Mouse (Mus musculus): ENCODE measurements around the gene Agbl4. TPM values are rescaled to one million over a fixed set of nuclear protein-coding genes. Genes with fewer than 3 reads are reported as not detected.

Agbl4 gene
- total RNA-seq, 2 experiments from 2014 or later: not detected

GRCm38 (mm10) chr4:111638948-111639708, 1241.7 kb downstream of the Agbl4 start:
- no peak for ATAC-seq (ENCODE audit: poor library complexity, severe bottlenecking)

- ATAC-seq (ENCODE audit: poor library complexity, severe bottlenecking): no peak
Observed at GRCm38 (mm10) chr4:111645117-111645830, 1247.8 kb downstream of the Agbl4 start.

GRCm38 (mm10) chr4:111645831-111646166, 1248.3 kb downstream of the Agbl4 start:
- no peak for ATAC-seq (ENCODE audit: poor library complexity, severe bottlenecking)

- ATAC-seq (ENCODE audit: poor library complexity, severe bottlenecking): no peak
Observed at GRCm38 (mm10) chr4:111653451-111653850, 1256.0 kb downstream of the Agbl4 start.

- ATAC-seq (ENCODE audit: poor library complexity, severe bottlenecking): no peak
Observed at GRCm38 (mm10) chr4:111663730-111664129, 1266.3 kb downstream of the Agbl4 start.

- ATAC-seq (ENCODE audit: poor library complexity, severe bottlenecking): no peak
Observed at GRCm38 (mm10) chr4:111664146-111664545, 1266.7 kb downstream of the Agbl4 start.

GRCm38 (mm10) chr4:111666713-111667112, 1269.3 kb downstream of the Agbl4 start:
- no peak for ATAC-seq (ENCODE audit: poor library complexity, severe bottlenecking)

- no peak for ATAC-seq (ENCODE audit: poor library complexity, severe bottlenecking)
Observed at GRCm38 (mm10) chr4:111669369-111669768, 1271.9 kb downstream of the Agbl4 start.

GRCm38 (mm10) chr4:111670566-111671421, 1273.3 kb downstream of the Agbl4 start:
- ATAC-seq (ENCODE audit: poor library complexity, severe bottlenecking): no peak

GRCm38 (mm10) chr4:111671440-111671839, 1274.0 kb downstream of the Agbl4 start:
- no peak for ATAC-seq (ENCODE audit: poor library complexity, severe bottlenecking)

- no peak for ATAC-seq (ENCODE audit: poor library complexity, severe bottlenecking)
Observed at GRCm38 (mm10) chr4:111673904-111674303, 1276.4 kb downstream of the Agbl4 start.

GRCm38 (mm10) chr4:111681926-111682325, 1284.5 kb downstream of the Agbl4 start:
- no peak for ATAC-seq (ENCODE audit: poor library complexity, severe bottlenecking)

- no peak for ATAC-seq (ENCODE audit: poor library complexity, severe bottlenecking)
Observed at GRCm38 (mm10) chr4:111682793-111683192, 1285.3 kb downstream of the Agbl4 start.

GRCm38 (mm10) chr4:111683843-111684242, 1286.4 kb downstream of the Agbl4 start:
- no peak for ATAC-seq (ENCODE audit: poor library complexity, severe bottlenecking)

- no peak for ATAC-seq (ENCODE audit: poor library complexity, severe bottlenecking)
Observed at GRCm38 (mm10) chr4:111685951-111686350, 1288.5 kb downstream of the Agbl4 start.

- ATAC-seq (ENCODE audit: poor library complexity, severe bottlenecking): peak; percentile 88
Observed at GRCm38 (mm10) chr4:111686951-111687350, 1289.5 kb downstream of the Agbl4 start.

GRCm38 (mm10) chr4:111687613-111688012, 1290.2 kb downstream of the Agbl4 start:
- ATAC-seq (ENCODE audit: poor library complexity, severe bottlenecking): peak; percentile 84

GRCm38 (mm10) chr4:111691057-111691543, 1293.6 kb downstream of the Agbl4 start:
- ATAC-seq (ENCODE audit: poor library complexity, severe bottlenecking): no peak

- ATAC-seq (ENCODE audit: poor library complexity, severe bottlenecking): no peak
Observed at GRCm38 (mm10) chr4:111701381-111701780, 1303.9 kb downstream of the Agbl4 start.

- no peak for ATAC-seq (ENCODE audit: poor library complexity, severe bottlenecking)
Observed at GRCm38 (mm10) chr4:111704126-111704525, 1306.7 kb downstream of the Agbl4 start.

- ATAC-seq (ENCODE audit: poor library complexity, severe bottlenecking): no peak
Observed at GRCm38 (mm10) chr4:111704975-111705374, 1307.5 kb downstream of the Agbl4 start.

Data from megakaryocyte, adult 5-6 weeks (primary cell).